ENCODE assay signal across 8 mouse cellular contexts in genomic region chr17:56218377-56219191, GRCm38 (mm10). TPM values are rescaled to one million over a fixed set of nuclear protein-coding genes. Genes with fewer than 3 reads are reported as not detected.
DNase-seq lines count a peak whose midpoint lies in the region; ATAC-seq and TF ChIP-seq lines count a peak whose summit lies in the region.

Dpp9 (minus strand) TSS chr17:56218905.

- TF ChIP-seq POLR2A in ES-Bruce4 (IDR thresholded peaks at IDR 0.05; ENCODE audit: insufficient read depth, low read length) = no peak

- intact Hi-C loops in heart, postnatal 10 days (cut with DNase I) = loop anchor here (2.0 kb wide), 2 partner anchors 24 to 32 kb away; no protein-coding TSS in a partner anchor

- H3K36me3 ChIP-seq in ES-Bruce4 (ENCODE audit: control insufficient read depth, insufficient read depth, low read length, poor library complexity, severe bottlenecking) = no peaks in the 10 kb centered on the region
- H3K36me3 ChIP-seq in forebrain, embryonic 13.5 days (ENCODE audit: poor library complexity, severe bottlenecking) = 0 out of 2 replicates have a peak, but pooled peaks cover 6% of the 10 kb centered on the region
- no peaks in the 10 kb centered on the region for H3K36me3 ChIP-seq in liver, postnatal 0 days (replicated peaks; ENCODE audit: insufficient read depth, low read length)
- H3K36me3 ChIP-seq in neural tube, embryonic 14.5 days (ENCODE audit: control insufficient read depth, insufficient read depth, low read length) = no peaks in the 10 kb centered on the region

- no peaks in the 10 kb centered on the region for H3K27me3 ChIP-seq in ES-Bruce4 (ENCODE audit: control insufficient read depth, insufficient read depth, low read length, poor library complexity, severe bottlenecking)
- H3K27me3 ChIP-seq in forebrain, embryonic 13.5 days = no peaks in the 10 kb centered on the region
- no peaks in the 10 kb centered on the region for H3K27me3 ChIP-seq in liver, postnatal 0 days (ENCODE audit: insufficient read depth, low read length)
- no peaks in the 10 kb centered on the region for H3K27me3 ChIP-seq in neural tube, embryonic 14.5 days (ENCODE audit: control insufficient read depth, insufficient read depth, low read length)

- TF ChIP-seq EP300 in ES-Bruce4 (IDR thresholded peaks at IDR 0.05; ENCODE audit: insufficient read depth, low read depth, low read length) = 0 out of 2 replicates have a peak, but pooled peaks have one; percentile 23
- no peak for TF ChIP-seq EP300 in liver, postnatal 0 days (IDR thresholded peaks at IDR 0.05; ENCODE audit: low read depth)

- H3K4me3 ChIP-seq in ES-Bruce4 (ENCODE audit: low read depth, low read length) = peak within 1 kb of the TSS; percentile 96
- H3K4me3 ChIP-seq in forebrain, embryonic 13.5 days = peak within 1 kb of the TSS; percentile 85
- peak within 1 kb of the TSS; percentile 82 for H3K4me3 ChIP-seq in liver, postnatal 0 days (ENCODE audit: low read depth, low read length)
- peak within 1 kb of the TSS; percentile 74 for H3K4me3 ChIP-seq in neural tube, embryonic 14.5 days (ENCODE audit: low read depth, low read length)

- no peaks in the 10 kb centered on the region for H3K9me3 ChIP-seq in ES-Bruce4 (replicated peaks; ENCODE audit: control insufficient read depth, insufficient read depth, low read length, poor library complexity, severe bottlenecking)
- H3K9me3 ChIP-seq in forebrain, embryonic 13.5 days (replicated peaks) = no peaks in the 10 kb centered on the region
- no peaks in the 10 kb centered on the region for H3K9me3 ChIP-seq in liver, postnatal 0 days (ENCODE audit: low read length)
- H3K9me3 ChIP-seq in neural tube, embryonic 14.5 days (ENCODE audit: control insufficient read depth, low read length) = no peaks in the 10 kb centered on the region

- no peak within 1 kb of the TSS for H3K27ac ChIP-seq in ES-Bruce4 (ENCODE audit: insufficient read depth, low read length)
- peak within 1 kb of the TSS; percentile 91 for H3K27ac ChIP-seq in forebrain, embryonic 13.5 days
- H3K27ac ChIP-seq in liver, postnatal 0 days (ENCODE audit: low read depth) = peak within 1 kb of the TSS; percentile 96
- peak within 1 kb of the TSS; percentile 86 for H3K27ac ChIP-seq in neural tube, embryonic 14.5 days (ENCODE audit: low read depth, low read length)

- TF ChIP-seq CTCF in ES-Bruce4 (IDR thresholded peaks at IDR 0.05; ENCODE audit: low read depth, low read length) = no peak
- 0 out of 2 replicates have a peak, but pooled peaks have one; percentile 24 for TF ChIP-seq CTCF in liver, postnatal 0 days (IDR thresholded peaks at IDR 0.05; ENCODE audit: low read depth)

- H3K9ac ChIP-seq in ES-Bruce4 (ENCODE audit: low read depth, poor library complexity, severe bottlenecking) = peak within 1 kb of the TSS; percentile 81
- H3K9ac ChIP-seq in forebrain, embryonic 13.5 days = peak within 1 kb of the TSS; percentile 91
- peak within 1 kb of the TSS; percentile 91 for H3K9ac ChIP-seq in liver, postnatal 0 days (replicated peaks)
- H3K9ac ChIP-seq in neural tube, embryonic 14.5 days (replicated peaks; ENCODE audit: low read depth, low read length) = peak within 1 kb of the TSS; percentile 82

- DNase-seq in heart, postnatal 10 days = peak; percentile 94
- DNase-seq in large intestine, adult 2 months (ENCODE audit: low read depth, low spot score) = peak; percentile 84
- DNase-seq in liver, postnatal 0 days = peak; percentile 86
- peak; percentile 86 for DNase-seq in testis, postnatal 10 days (ENCODE audit: low spot score)

- peaks cover 5% of the 10 kb centered on the region for H3K4me1 ChIP-seq in ES-Bruce4 (ENCODE audit: control insufficient read depth, insufficient read depth, low read length)
- H3K4me1 ChIP-seq in forebrain, embryonic 13.5 days = peaks cover 35% of the 10 kb centered on the region
- peaks cover 25% of the 10 kb centered on the region for H3K4me1 ChIP-seq in liver, postnatal 0 days (ENCODE audit: insufficient read depth)
- H3K4me1 ChIP-seq in neural tube, embryonic 14.5 days (ENCODE audit: control insufficient read depth, insufficient read depth, low read length) = peaks cover 19% of the 10 kb centered on the region

- WGBS in forebrain, embryonic 13.5 days = under 1% methylated on average over 42 of the region's 78 CpGs
- under 1% methylated on average over 69 of the region's 78 CpGs for WGBS in large intestine, adult 2 months
- WGBS in liver, postnatal 0 days (ENCODE audit: insufficient replicate concordance) = 0% methylated on average over 54 of the region's 78 CpGs
- under 1% methylated on average over 71 of the region's 78 CpGs for WGBS in neural tube, embryonic 14.5 days

- peak within 1 kb of the TSS; percentile 89 for H3K4me2 ChIP-seq in forebrain, embryonic 13.5 days
- peak within 1 kb of the TSS; percentile 93 for H3K4me2 ChIP-seq in liver, postnatal 0 days (ENCODE audit: low read depth, low read length)
- peak within 1 kb of the TSS; percentile 54 for H3K4me2 ChIP-seq in neural tube, embryonic 14.5 days (ENCODE audit: low read depth, low read length)

- ATAC-seq in cerebellum, adult (ENCODE audit: insufficient number of reproducible peaks, low FRiP score, low TSS enrichment) = peak; percentile 98
- peak; percentile 99 for ATAC-seq in forebrain, embryonic 13.5 days
- peak; percentile 98 for ATAC-seq in liver, postnatal 0 days
- peak; percentile 99 for ATAC-seq in neural tube, embryonic 14.5 days (ENCODE audit: low read depth)

RNA-seq across cellular contexts. Expression of gene Dpp9, which starts in this region (rescaled TPM):
- 20.9 and 21.1 TPM in 2 replicates for polyA plus RNA-seq in ES-Bruce4 (2011; ENCODE audit: insufficient read depth, insufficient read length, low read depth, missing spikeins)
- 32.5 and 33.0 TPM in 2 replicates for polyA plus RNA-seq in forebrain, embryonic 13.5 days (2015; fragmentation: Nextera tagmentation; extraction: Ambion mirVana)
- 10 to 100 TPM; 29.1 to 33.3 TPM for total RNA-seq in heart, postnatal 10 days (2021)
- polyA plus RNA-seq in large intestine, adult 2 months (2012; rRNA removed) = 33.6 and 42.8 TPM in 2 replicates
- polyA plus RNA-seq in liver, postnatal 0 days (2015; fragmentation: Nextera tagmentation; extraction: Ambion mirVana) = 10.2 and 12.1 TPM in 2 replicates
- 21.0 and 26.9 TPM in 2 replicates for polyA plus RNA-seq in neural tube, embryonic 14.5 days (2014; fragmentation: Nextera tagmentation; extraction: Ambion mirVana)
